Mouse (Mus musculus): ENCODE measurements around the gene Sema3d. TPM values are rescaled to one million over a fixed set of nuclear protein-coding genes. Genes with fewer than 3 reads are reported as not detected.
A peak's percentile ranks its signal among the peaks of the same experiment; 100 is the strongest.

Sema3d gene
- total RNA-seq, 4 experiments from 2014 or later, result 0.27 to 1.1 (median 0.48) TPM

DNA sequence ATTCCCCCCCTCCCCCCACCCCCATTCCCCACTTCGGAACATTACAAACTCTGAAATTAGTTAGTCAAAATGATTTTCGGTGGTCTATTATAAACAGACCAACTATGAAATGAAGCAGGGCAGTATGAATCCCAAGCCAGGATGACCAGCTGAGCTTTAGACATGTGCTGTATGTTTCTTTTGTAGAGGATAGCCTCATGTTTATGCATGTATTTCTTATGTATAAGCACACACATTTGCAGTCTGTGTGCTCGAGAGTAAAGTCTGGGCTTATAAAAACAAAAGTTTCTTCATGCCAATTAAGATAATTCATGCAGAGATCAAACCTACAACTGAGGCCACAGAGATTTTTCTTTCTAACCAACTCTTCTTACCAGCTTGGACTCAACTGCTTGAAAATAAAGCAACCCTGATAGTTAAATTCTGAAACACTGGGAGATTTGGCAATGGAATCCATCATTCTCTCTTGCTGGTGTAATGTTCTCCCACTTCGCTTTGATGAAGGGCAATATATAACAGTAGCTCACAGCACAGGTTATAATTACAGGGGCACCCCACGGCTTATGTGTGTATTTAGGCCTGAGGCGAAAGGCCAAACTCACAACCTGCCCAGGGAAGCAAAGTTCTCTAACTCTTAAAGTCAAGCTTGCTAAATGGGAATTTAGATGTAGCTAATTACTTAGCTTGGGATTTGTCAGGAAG, 115.2 kb downstream of the Sema3d start:
- no peak for DNase-seq (ENCODE audit: low spot score in 2 of 2)

GRCm38 (mm10) chr5:12499037-12499436, 115.9 kb downstream of the Sema3d start:
- DNase-seq (ENCODE audit: low spot score in 2 of 2), result no peak

GRCm38 (mm10) chr5:12499791-12500504, 116.8 kb downstream of the Sema3d start:
- no peak for DNase-seq (ENCODE audit: low spot score in 2 of 2)

- DNase-seq (ENCODE audit: low spot score in 2 of 2), result no peak
Measured at GRCm38 (mm10) chr5:12512471-12512870, 129.3 kb downstream of the Sema3d start.

DNA sequence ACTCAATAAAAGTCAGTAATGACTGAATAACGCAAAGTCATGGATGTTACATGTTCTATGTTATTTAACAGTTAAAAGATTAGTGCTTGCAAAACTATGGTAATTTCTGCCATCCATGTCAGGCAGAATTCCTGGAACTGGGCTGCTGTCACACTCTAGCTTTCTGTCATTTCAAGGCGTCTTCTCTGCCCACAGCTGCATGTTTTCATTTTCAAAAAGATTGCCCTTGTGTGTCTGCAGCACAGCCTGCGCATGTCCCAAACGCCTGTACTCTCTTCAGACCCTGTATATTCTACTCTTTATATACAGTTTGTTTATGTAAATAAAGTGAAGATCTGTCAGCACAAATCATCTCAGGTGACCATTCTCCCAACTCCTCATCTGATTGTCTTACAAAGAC, 132.1 kb downstream of the Sema3d start:
- no peak for DNase-seq (ENCODE audit: low spot score in 2 of 2)

DNA sequence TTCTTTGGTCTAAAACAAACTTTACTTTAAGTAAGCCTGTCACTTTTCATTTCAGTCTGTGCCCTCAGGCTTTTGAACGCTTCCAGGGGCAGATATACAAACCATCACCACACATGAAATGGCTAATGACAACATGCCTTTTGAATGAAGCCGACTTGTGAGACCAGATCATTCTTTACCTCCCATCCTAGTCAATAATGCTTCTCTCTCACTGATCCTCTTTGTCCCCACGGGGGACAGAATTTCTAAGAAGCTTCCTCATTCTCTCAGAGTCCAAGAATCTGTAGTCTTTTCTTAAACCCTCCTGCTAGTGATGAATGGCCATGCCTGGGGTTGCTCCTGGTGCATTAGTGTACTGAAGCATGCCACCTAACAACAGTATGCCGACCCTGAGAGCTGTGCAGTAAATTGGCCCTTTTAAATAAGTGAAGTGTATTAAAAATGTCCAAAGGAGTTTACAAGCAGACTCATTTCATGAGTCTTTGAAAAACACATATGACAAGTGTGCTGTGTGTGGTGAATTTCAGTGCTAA, 142.1 kb downstream of the Sema3d start:
- no peak for DNase-seq (ENCODE audit: low spot score in 2 of 2)

DNA sequence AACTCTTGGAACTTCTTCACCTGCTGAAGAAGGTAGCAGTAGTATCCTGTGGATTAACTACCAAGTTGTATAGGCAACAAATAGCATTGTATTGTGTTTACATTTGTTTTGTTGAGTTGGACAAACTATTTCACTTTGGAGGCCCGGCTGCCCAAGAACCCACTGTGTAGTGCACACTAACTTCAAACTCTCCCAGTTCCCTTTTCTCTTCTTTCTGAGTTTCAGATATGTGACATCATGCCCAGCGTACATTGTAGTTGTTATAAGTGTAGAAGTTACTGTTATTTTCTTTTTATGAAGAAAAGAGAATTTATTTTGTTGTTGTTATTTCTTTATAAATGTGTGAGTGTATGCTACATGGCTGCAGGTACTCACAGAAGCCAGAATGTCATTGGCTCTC, 145.4 kb downstream of the Sema3d start:
- DNase-seq (ENCODE audit: low spot score in 2 of 2), result no peak

GRCm38 (mm10) chr5:12529771-12530170, 146.6 kb downstream of the Sema3d start:
- DNase-seq (ENCODE audit: low spot score in 2 of 2), result no peak

DNA sequence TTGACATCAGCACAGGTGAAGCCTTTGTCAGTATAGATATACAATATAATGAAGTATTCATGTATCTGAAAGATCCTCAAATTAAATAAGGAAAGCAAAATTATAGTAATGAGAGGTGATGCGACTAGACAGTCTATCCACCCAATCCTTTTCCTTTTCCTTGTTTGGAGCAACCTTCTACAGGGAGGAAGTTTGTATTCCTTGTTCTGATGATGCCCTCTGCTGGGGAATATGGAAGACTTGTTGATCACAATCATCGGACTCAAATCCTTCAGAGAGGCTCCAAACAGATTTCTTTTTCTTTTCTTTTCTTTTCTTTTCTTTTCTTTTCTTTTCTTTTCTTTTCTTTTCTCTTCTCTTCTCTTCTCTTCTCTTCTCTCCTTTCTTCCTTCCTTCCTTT, 158.1 kb downstream of the Sema3d start:
- DNase-seq (ENCODE audit: low spot score in 2 of 2), result no peak

DNA sequence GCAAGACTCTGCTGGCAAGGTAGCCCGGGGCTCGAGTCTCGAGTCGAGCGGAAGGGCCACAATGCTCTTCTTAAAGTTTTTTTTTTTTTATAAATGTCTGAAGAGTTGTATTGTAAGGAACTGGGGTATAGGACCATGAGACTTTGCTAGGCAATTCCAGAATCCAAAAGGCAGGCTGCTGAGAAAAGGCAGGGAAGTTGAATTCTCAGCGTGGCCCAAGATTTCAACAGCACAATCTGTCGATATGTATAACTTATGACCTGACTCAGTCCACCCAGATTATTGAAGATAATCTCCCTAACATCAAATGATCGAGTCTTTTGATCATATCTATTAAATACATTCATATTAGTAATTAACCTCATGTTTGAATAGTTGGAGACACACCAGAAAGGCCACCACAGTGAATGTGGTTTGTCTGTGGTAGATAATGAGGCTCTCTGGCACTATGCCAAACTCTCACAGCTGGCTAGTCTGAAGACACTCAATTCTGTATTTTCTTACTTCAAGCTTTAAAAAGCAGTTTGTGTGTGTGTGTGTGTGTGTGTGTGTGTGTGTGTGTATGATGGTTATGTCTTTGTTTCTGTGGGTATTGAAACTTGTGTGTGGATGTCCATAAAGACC, 166.0 kb downstream of the Sema3d start:
- DNase-seq (ENCODE audit: low spot score in 2 of 2), result no peak

GRCm38 (mm10) chr5:12555401-12555800, 172.2 kb downstream of the Sema3d start:
- no peak for DNase-seq (ENCODE audit: low spot score in 2 of 2)

- no peak for DNase-seq (ENCODE audit: low spot score in 2 of 2)
Measured at GRCm38 (mm10) chr5:12557889-12558288, 174.7 kb downstream of the Sema3d start.

- DNase-seq (ENCODE audit: low spot score in 2 of 2), result no peak
Measured at GRCm38 (mm10) chr5:12561740-12562139, 178.6 kb downstream of the Sema3d start.

GRCm38 (mm10) chr5:12562204-12562603, 179.0 kb downstream of the Sema3d start:
- peak in 1 of 2 experiments; percentile 4 for DNase-seq (ENCODE audit: low spot score in 2 of 2)

- DNase-seq (ENCODE audit: low spot score in 2 of 2), result no peak
Measured at GRCm38 (mm10) chr5:12563132-12563531, 179.9 kb downstream of the Sema3d start.

DNA sequence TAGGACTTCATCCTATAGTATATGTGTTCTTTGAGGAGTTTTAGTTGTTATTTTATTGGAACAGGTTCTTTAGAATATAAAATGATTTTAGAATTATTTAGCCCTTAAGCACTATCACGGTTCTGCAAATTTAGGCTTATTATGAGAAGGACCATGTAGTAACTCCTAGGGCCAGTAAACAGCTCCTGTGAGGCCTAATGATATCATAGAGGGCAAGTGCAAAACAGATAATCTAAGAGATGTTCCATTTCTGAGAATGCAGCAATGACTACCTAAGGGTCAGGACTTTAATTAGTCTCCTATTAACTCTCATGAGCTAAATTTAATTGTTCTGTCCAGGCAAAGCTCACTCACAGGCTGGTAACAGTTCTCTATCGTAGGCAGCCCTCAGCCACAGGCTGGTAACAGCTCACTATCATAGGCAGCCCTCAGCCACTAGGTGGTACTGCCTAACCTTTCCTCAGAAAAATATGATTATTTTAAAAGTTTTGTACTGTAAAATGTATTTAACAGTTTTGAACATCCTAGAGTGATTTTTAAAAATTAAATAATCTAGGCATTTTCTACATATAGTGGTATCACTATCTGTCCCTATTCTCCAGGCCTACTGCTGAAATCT, 181.5 kb downstream of the Sema3d start:
- DNase-seq (ENCODE audit: low spot score in 2 of 2), result no peak

- DNase-seq (ENCODE audit: low spot score in 2 of 2), result no peak
Measured at GRCm38 (mm10) chr5:12566568-12566967, 183.4 kb downstream of the Sema3d start.

DNA sequence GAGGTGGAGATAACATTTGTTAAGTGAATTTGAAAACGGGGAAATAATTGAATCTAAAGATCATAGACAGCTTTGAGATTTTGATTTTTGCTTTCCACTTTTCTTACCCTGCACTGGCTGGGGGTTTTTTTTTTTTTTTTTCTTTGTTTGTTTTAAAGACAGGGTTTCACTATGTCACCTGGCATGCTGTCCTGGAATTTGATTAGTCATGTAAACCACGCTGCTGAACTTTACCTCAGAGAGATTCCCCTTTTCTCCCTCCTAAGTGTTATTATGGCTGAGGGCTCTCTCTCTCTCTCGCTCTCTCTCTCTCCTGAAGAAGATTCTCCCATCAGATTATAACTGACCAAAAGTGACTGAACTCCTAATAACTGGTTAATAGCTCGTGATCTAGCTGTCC, 191.4 kb downstream of the Sema3d start:
- DNase-seq (ENCODE audit: low spot score in 2 of 2), result no peak

- no peak for DNase-seq (ENCODE audit: low spot score in 2 of 2)
Measured at GRCm38 (mm10) chr5:12575262-12575661, 192.1 kb downstream of the Sema3d start.

- no peak for DNase-seq (ENCODE audit: low spot score in 2 of 2)
Measured at GRCm38 (mm10) chr5:12579752-12580151, 196.6 kb downstream of the Sema3d start.

GRCm38 (mm10) chr5:12582540-12582939, 199.4 kb downstream of the Sema3d start:
- no peak for DNase-seq (ENCODE audit: low spot score in 2 of 2)

GRCm38 (mm10) chr5:12583293-12583834, 200.2 kb downstream of the Sema3d start:
- DNase-seq (ENCODE audit: low spot score in 2 of 2), result no peak

Measured in gastrocnemius, adult 8-10 months (tissue).